Mouse (Mus musculus) hindbrain, embryonic 11.5 days (tissue): ENCODE results near the gene Rnf187. TPM values are rescaled to one million over a fixed set of nuclear protein-coding genes. Genes with fewer than 3 reads are reported as not detected.

Experiments used
- ATAC-seq: fragments of 200-750 bp; cut with Nextera tagmentation; 2 replicates; pipeline ENCODE4 v1.8.0; 2017; ENCODE audit warnings: mild to moderate bottlenecking, moderate TSS enrichment, moderate library complexity; ENCODE audit not compliant: low FRiP score
- DNase-seq: peaks from one replicate; pipeline ENCODE4 v3.0.0-alpha.2; 2015; ENCODE audit warnings: low spot score
- H3K27ac ChIP-seq: fragments of 300-500 bp; sonication (generic); 2 replicates; pipeline ENCODE4 v1.5.1; 2014; ENCODE audit warnings: mild to moderate bottlenecking, low read depth, low read length
- H3K27me3 ChIP-seq: fragments of 300-500 bp; sonication (generic); 2 replicates; pipeline ENCODE4 v1.6.1; 2014; ENCODE audit warnings: mild to moderate bottlenecking, low read length, moderate library complexity, mixed read lengths; ENCODE audit not compliant: control insufficient read depth, insufficient read depth
- H3K36me3 ChIP-seq: fragments of 300-500 bp; sonication (generic); 2 replicates; pipeline ENCODE4 v1.6.1; 2014; ENCODE audit warnings: mild to moderate bottlenecking, low read length, moderate library complexity, mixed read lengths; ENCODE audit not compliant: control insufficient read depth, insufficient read depth
- H3K4me1 ChIP-seq: fragments of 300-500 bp; sonication (generic); replicated peaks from 2 replicates; pipeline ENCODE4 v1.6.1; 2014; ENCODE audit warnings: low read length, mixed read lengths; ENCODE audit not compliant: control insufficient read depth, insufficient read depth
- H3K4me2 ChIP-seq: fragments of 300-500 bp; sonication (generic); replicated peaks from 2 replicates; pipeline ENCODE4 v1.6.1; 2014; ENCODE audit warnings: mild to moderate bottlenecking, low read depth, low read length
- H3K4me3 ChIP-seq: fragments of 300-500 bp; sonication (generic); 2 replicates; pipeline ENCODE4 v1.5.1; 2014; ENCODE audit warnings: low read depth, low read length
- H3K9ac ChIP-seq: fragments of 300-500 bp; sonication (generic); 2 replicates; pipeline ENCODE4 v1.6.1; 2014; ENCODE audit warnings: low read depth, low read length
- H3K9me3 ChIP-seq: fragments of 300-500 bp; sonication (generic); 2 replicates; pipeline ENCODE4 v1.6.1; 2016; ENCODE audit warnings: low read length; ENCODE audit not compliant: control insufficient read depth
- WGBS: fragments of 180-500 bp; shearing (Covaris S2); extraction: QIAGEN DNeasy Blood & Tissue Kit; methylation state at CpG from one replicate; pipeline ENCODE4 v1.1.7; 2014; 5-methylcytosine and 5-hydroxymethylcytosine counted together
- polyA plus RNA-seq: library from polyadenylated mRNA; unstranded; fragments of >200 nt; fragmentation: Nextera tagmentation; extraction: Ambion mirVana; gene quantifications from 2 replicates; pipeline ENCODE4 v1.2.1, GENCODE M21; 2014

Gene Rnf187
- polyA plus RNA-seq: 395 and 419 TPM in 2 replicates

DNA sequence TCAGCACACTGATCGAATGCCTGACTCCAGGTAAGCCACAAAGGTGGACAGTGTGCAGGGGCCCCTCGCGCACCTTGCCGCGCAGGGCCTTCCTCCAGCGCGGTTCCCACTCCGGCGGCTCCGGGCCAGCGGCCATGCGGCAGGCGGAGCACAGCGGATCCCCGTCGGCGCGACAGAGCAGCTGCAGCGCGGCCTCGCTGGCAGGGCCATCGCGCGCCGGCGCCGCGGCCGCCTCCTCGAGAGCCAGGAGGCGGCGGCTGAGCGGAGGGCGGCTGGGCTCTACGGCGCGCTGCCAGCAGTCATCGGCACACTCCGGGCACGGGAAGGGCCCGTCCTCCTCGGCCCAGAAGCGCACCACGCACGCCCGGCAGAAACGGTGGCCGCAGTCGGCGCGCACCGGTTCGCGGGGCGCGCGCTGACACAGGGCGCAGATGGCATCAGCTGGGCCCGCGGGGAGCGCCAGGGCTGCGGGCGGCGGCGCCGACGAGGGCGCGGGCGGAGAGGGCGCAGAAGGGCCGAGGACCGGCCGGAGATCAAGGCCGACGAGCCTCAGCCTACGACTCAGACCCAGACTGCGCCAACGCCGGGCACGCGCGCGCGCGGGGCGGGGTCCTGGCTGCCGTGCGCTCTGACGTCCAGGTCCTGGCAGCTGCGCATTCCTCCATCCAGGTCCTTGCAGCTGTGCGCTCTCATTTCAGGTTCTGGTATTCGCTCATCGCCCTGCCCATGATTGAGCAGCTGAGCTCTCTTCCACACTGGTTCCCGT is at the start of gene Rnf187:
Gene Rnf187, minus strand, starts transcription at position 595 of the 766 bp plus-strand sequence.
- under 1% methylated on average over 42 of the region's 95 CpGs for WGBS
- peak; percentile 97 for ATAC-seq
- H3K9me3 ChIP-seq: no peaks in the 10 kb centered on the region
- H3K4me2 ChIP-seq: peak within 1 kb of the TSS; percentile 82
- peaks cover 4% of the 10 kb centered on the region; the same call in 1 of the 2 replicates for H3K36me3 ChIP-seq
- peak within 1 kb of the TSS; percentile 95 for H3K4me3 ChIP-seq
- H3K4me1 ChIP-seq: 0 out of 2 replicates have a peak, but pooled peaks cover 3% of the 10 kb centered on the region
- peak within 1 kb of the TSS; percentile 96 for H3K9ac ChIP-seq
- peak within 1 kb of the TSS; percentile 88 for H3K27ac ChIP-seq
- no peaks in the 10 kb centered on the region for H3K27me3 ChIP-seq
- DNase-seq: peak; percentile 96

DNA sequence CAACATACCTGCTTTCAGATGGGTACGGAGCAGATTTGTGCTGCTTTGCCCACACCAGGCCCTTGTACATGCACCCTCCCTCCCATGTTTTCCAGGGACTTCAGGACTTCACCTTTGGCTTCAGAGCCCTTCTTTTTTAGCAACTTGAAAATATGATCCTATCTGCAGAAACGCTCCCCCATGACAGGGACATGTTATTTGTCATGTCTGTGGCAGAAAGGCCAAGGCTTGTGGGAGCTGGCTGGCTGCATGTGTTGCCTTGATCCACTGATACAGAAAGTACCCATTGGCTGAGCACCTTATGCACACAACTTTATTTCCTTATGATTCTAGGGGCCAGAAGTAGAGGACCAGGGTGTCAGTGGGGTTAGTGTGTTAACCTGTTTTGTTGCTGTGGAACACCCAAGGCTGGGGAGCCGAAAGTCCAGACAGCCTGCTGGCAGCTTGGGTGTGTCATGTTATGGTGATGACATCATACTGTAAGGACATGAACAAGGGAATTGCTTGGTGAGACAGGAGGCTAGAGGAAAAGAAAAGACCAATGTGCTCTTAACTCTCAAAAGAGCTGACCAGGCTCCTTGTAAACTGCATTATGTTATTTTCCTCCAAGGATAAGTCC is 46.7 kb upstream of the Rnf187 start:
- no peak overlapping the region for H3K27ac ChIP-seq
- H3K4me3 ChIP-seq: no peak overlapping the region
- no peak overlapping the region for H3K9ac ChIP-seq
- ATAC-seq (no peak), DNase-seq (no peak)
- no peaks in the 10 kb centered on the region for H3K9me3 ChIP-seq
- 87% methylated on average over 3 of the region's 3 CpGs for WGBS
- H3K4me1 ChIP-seq: no peaks in the 10 kb centered on the region
- H3K4me2 ChIP-seq: no peak overlapping the region
- no peaks in the 10 kb centered on the region for H3K27me3 ChIP-seq
- H3K36me3 ChIP-seq: 0 out of 2 replicates have a peak, but pooled peaks cover 2% of the 10 kb centered on the region

GRCm38 (mm10) chr11:58984657-58985056 is 45.9 kb upstream of the Rnf187 start:
- H3K4me3 ChIP-seq: no peak overlapping the region
- no peaks in the 10 kb centered on the region for H3K36me3 ChIP-seq
- H3K9me3 ChIP-seq: no peaks in the 10 kb centered on the region
- DNase-seq (no peak), ATAC-seq (no peak)
- no peak overlapping the region for H3K27ac ChIP-seq
- H3K4me1 ChIP-seq: peaks cover 2% of the 10 kb centered on the region
- no peaks in the 10 kb centered on the region for H3K27me3 ChIP-seq
- no peak overlapping the region for H3K4me2 ChIP-seq
- 92% methylated on average over 7 of the region's 7 CpGs for WGBS
- H3K9ac ChIP-seq: no peak overlapping the region

GRCm38 (mm10) chr11:58983691-58984341 is 45.1 kb upstream of the Rnf187 start:
- ATAC-seq (no peak), DNase-seq (no peak)
- Histone ChIP-seq H3K4me1 (peaks cover 10% of the 10 kb centered on the region), H3K27ac (no peak overlapping the region), H3K27me3 (no peaks in the 10 kb centered on the region), H3K36me3 (no peaks in the 10 kb centered on the region), H3K9me3 (no peaks in the 10 kb centered on the region), H3K4me2 (no peak overlapping the region), H3K4me3 (no peak overlapping the region), H3K9ac (no peak overlapping the region)
- 89% methylated on average over 6 of the region's 6 CpGs for WGBS

DNA sequence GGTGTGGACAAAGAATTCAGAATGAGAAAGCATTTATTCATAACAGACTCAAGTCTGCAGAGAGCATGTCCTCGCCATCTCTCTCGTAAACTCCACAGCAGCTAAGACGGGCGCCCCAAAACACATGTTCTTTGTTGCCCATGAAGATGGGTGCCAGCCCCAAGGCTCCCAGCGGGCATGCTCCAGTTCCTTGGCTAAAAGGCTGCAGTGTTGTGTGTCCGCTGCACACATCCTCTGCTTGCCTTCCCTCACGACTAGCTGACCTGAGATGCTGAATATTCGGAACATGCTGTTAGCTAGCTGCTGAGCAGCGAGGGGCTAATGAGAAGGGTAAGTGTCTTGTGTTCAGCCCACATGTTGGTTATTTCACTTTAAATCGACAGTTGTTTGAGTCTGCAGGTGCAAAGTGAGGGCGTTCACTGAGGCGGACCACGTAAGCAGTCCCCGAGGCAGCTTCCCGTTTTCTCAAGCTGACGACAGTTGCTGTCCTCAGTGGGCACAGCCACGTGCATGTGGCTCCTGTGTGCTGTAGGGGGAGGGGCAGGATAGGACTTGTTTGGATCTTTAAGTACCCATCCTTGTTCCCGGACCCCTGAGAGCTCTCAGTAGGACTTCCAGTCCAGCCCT is 43.9 kb upstream of the Rnf187 start:
- no peak overlapping the region for H3K4me2 ChIP-seq
- H3K27ac ChIP-seq: no peak overlapping the region
- no peaks in the 10 kb centered on the region for H3K36me3 ChIP-seq
- DNase-seq (no peak), ATAC-seq (no peak)
- H3K4me1 ChIP-seq: peaks cover 10% of the 10 kb centered on the region
- no peaks in the 10 kb centered on the region for H3K27me3 ChIP-seq
- H3K9ac ChIP-seq: no peak overlapping the region
- H3K9me3 ChIP-seq: no peaks in the 10 kb centered on the region
- WGBS: 89% methylated on average over 18 of the region's 18 CpGs
- H3K4me3 ChIP-seq: no peak overlapping the region

DNA sequence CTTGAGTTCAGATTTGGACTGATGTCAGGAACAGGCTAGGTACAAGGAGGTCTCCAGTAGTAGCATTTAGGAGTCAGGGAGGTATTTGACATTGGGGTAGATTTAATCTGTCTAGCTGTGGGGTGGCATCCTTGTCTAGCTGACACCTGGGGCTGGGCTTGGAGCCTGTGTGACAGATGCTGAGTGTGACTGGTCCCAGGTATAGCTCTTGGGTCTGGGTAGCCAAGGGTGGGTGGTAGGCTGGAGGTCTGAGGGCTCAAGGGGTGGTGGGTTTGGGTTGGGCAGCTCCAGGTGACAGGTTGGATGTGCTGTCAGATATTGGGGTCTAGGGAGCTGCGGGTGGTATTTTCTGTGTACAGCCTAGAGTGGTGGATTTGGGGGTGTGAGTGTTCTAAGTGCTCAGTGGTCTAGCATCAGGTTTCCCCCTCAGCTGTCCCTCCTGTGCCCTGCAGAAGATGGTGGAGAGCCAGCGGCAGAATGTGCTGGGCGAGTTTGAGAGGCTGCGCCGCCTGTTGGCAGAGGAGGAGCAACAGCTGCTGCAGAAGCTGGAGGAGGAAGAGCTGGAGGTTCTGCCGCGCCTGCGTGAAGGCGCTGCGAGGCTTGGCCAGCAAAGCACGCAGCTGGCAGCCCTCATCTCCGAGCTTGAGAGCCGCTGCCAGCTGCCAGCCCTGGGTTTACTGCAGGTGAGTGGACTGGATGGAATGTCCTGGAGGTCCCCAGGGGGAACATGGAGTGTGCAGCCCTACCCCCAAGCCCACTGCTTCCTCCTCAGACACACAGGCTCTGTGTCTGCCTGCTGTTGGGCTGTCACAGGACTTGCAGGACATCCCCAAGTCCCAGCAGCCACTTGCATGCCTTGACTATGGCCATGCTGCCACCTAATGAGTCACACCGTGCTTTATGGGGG is 43.1 kb upstream of the Rnf187 start:
- Histone ChIP-seq H3K27me3 (no peaks in the 10 kb centered on the region), H3K4me2 (no peak overlapping the region), H3K9me3 (no peaks in the 10 kb centered on the region), H3K4me3 (no peak overlapping the region), H3K36me3 (no peaks in the 10 kb centered on the region), H3K9ac (no peak overlapping the region), H3K27ac (no peak overlapping the region), H3K4me1 (peaks cover 10% of the 10 kb centered on the region)
- ATAC-seq: no peak
- peak; percentile 35 for DNase-seq
- 61% methylated on average over 14 of the region's 14 CpGs for WGBS

GRCm38 (mm10) chr11:58980381-58980990 is 41.8 kb upstream of the Rnf187 start:
- Histone ChIP-seq H3K4me1 (peaks cover 10% of the 10 kb centered on the region), H3K27ac (no peak overlapping the region), H3K9ac (no peak overlapping the region), H3K9me3 (no peaks in the 10 kb centered on the region), H3K4me3 (no peak overlapping the region; the same call in 1 of the 2 replicates), H3K27me3 (no peaks in the 10 kb centered on the region), H3K36me3 (no peaks in the 10 kb centered on the region), H3K4me2 (no peak overlapping the region)
- WGBS: 73% methylated on average over 5 of the region's 5 CpGs
- DNase-seq (no peak), ATAC-seq (no peak)
